Mouse (Mus musculus) limb, embryonic 15.5 days (tissue): ENCODE results near the gene G0s2. TPM values are rescaled to one million over a fixed set of nuclear protein-coding genes. Genes with fewer than 3 reads are reported as not detected.

Experiments
- ATAC-seq: fragments of 200-750 bp; cut with Nextera tagmentation; 2 replicates; pipeline ENCODE4 v1.8.0; 2017; ENCODE audit warnings: low read depth, moderate TSS enrichment; ENCODE audit not compliant: insufficient number of reproducible peaks, low FRiP score, low TSS enrichment
- H3K27ac ChIP-seq: fragments of 300-500 bp; sonication (generic); 2 replicates; pipeline ENCODE4 v1.5.1; 2015; ENCODE audit warnings: moderate library complexity, mild to moderate bottlenecking, inconsistent platforms
- H3K27me3 ChIP-seq: fragments of 300-500 bp; sonication (generic); 2 replicates; pipeline ENCODE4 v1.6.1; 2015; ENCODE audit warnings: inconsistent platforms
- H3K36me3 ChIP-seq: fragments of 300-500 bp; sonication (generic); 2 replicates; pipeline ENCODE4 v1.6.1; 2015; ENCODE audit warnings: inconsistent platforms
- H3K4me1 ChIP-seq: fragments of 300-500 bp; sonication (generic); 2 replicates; pipeline ENCODE4 v1.6.1; 2015; ENCODE audit warnings: inconsistent platforms
- H3K4me2 ChIP-seq: fragments of 300-500 bp; sonication (generic); 2 replicates; pipeline ENCODE4 v1.6.1; 2015; ENCODE audit warnings: mild to moderate bottlenecking, inconsistent platforms
- H3K4me3 ChIP-seq: fragments of 300-500 bp; sonication (generic); 2 replicates; pipeline ENCODE4 v1.5.1; 2015; ENCODE audit warnings: mild to moderate bottlenecking, inconsistent platforms
- H3K9ac ChIP-seq: fragments of 300-500 bp; sonication (generic); 2 replicates; pipeline ENCODE4 v1.6.1; 2015; ENCODE audit warnings: inconsistent platforms
- H3K9me3 ChIP-seq: fragments of 300-500 bp; sonication (generic); 2 replicates; pipeline ENCODE4 v1.6.1; 2016; ENCODE audit warnings: inconsistent platforms
- WGBS: fragments of 180-500 bp; shearing (Covaris S2); methylation state at CpG from one replicate; pipeline ENCODE4 v1.1.7; 2015; 5-methylcytosine and 5-hydroxymethylcytosine counted together
- polyA plus RNA-seq: library from polyadenylated mRNA; unstranded; fragments of >200 nt; fragmentation: Nextera tagmentation; extraction: Ambion mirVana; gene quantifications from 2 replicates; pipeline ENCODE4 v1.2.1, GENCODE M21; 2015

The G0s2 gene
- polyA plus RNA-seq, 1 experiment from 2014 or later = 26.5 TPM

DNA sequence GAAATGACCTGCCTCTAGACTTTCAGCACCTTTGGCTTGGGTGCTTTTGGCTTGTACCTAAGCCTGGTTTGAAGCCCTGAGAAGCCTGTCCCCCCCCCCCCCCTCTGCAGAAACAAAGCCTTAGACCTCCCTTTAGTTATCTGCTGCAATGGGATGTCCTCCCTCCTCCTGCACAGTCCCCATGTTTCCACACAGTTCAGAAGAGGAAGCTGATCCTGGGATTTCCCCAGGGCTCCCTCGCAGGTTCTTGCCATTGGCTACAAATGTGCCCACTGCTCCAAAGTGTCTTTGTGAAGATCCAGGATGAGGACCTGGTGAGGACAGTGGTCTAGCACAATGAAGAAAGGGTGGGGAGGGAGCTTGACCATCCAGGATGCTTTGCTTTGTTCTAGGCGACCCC is 30.1 kb upstream of the G0s2 start:
- no peaks in the 10 kb centered on the region for H3K9me3 ChIP-seq
- no peak overlapping the region for H3K27ac ChIP-seq
- no peaks in the 10 kb centered on the region for H3K27me3 ChIP-seq
- no peaks in the 10 kb centered on the region for H3K36me3 ChIP-seq
- peaks cover 11% of the 10 kb centered on the region; the same call in 1 of the 2 replicates for H3K4me1 ChIP-seq
- no peak overlapping the region for H3K4me3 ChIP-seq
- 69% methylated on average over 2 of the region's 2 CpGs for WGBS
- no peak for ATAC-seq
- H3K4me2 ChIP-seq = no peak overlapping the region
- no peak overlapping the region for H3K9ac ChIP-seq

DNA sequence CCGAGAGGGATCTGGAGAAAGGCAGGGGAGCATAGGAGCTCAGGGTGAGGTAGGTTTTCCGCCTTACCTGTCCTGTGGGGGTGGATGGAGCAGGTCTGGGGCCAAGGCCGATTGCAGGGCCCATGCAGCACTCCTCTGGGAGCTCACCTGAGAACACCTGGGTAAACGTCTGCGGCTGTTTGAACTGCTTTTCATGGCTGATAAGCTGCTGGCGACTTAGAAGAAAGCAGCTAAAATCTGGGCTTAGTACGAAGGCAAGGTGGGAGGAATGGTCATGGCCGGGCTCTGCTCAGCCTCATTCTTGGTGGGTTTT is 29.0 kb upstream of the G0s2 start:
- Histone ChIP-seq H3K4me2 (0 out of 2 replicates have a peak overlapping the region, but pooled peaks have one; percentile 6), H3K27me3 (no peaks in the 10 kb centered on the region), H3K4me3 (peak overlapping the region; percentile 11; the same call in 1 of the 2 replicates), H3K9me3 (no peaks in the 10 kb centered on the region), H3K36me3 (no peaks in the 10 kb centered on the region), H3K27ac (no peak overlapping the region), H3K9ac (no peak overlapping the region), H3K4me1 (peaks cover 11% of the 10 kb centered on the region; the same call in 1 of the 2 replicates)
- ATAC-seq = no peak
- WGBS = 48% methylated on average over 8 of the region's 8 CpGs

DNA sequence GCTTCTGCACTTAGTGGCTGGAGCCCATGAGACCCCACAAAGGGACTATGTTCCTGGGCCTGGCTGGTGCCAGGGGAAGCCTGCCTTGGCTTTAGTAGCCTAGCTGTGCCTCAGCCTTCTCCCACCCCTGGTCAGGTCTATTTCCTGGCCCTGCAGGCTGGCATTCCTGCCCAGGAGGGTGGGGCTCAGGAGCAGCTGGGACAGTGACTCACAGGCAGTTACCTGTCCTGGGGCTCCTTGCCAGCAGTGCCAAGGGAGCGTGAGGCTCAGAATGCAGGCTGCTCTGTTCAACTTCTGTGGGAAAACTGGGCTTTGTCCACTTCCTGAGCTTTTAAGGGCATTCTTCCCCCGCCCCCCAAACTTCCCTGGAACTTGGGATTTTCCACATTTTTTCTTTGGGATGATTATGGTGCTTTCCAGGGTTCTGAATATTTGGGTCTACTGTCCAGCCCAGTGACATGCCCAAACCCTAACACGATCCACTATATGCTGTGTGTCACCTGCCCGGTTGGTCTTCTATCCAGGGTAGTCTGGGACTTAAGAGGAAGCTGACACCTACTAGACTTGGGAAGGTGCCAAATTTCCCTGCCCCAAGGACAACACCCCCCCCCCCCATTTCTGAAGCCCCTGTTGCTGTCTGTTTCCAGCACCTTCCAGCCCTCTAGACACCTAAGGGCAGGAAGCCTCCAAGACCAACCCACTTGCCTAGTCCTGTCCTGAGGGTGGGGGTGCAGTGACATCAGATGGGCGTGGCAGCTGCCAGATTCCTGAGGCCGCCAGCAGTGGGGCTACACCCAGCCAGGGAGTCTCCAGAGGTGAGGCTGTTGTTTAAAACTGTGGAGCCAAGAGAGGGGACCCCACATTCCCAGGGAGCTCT is 28.4 kb upstream of the G0s2 start:
- WGBS = 49% methylated on average over 6 of the region's 6 CpGs
- no peak overlapping the region for H3K27ac ChIP-seq
- 0 out of 2 replicates have a peak overlapping the region, but pooled peaks have one; percentile 6 for H3K4me2 ChIP-seq
- ATAC-seq = peak; percentile 71
- H3K9me3 ChIP-seq = no peaks in the 10 kb centered on the region
- peak overlapping the region; percentile 11; the same call in 1 of the 2 replicates for H3K4me3 ChIP-seq
- H3K27me3 ChIP-seq = no peaks in the 10 kb centered on the region
- no peak overlapping the region for H3K9ac ChIP-seq
- H3K36me3 ChIP-seq = no peaks in the 10 kb centered on the region
- H3K4me1 ChIP-seq = peaks cover 11% of the 10 kb centered on the region; the same call in 1 of the 2 replicates

DNA sequence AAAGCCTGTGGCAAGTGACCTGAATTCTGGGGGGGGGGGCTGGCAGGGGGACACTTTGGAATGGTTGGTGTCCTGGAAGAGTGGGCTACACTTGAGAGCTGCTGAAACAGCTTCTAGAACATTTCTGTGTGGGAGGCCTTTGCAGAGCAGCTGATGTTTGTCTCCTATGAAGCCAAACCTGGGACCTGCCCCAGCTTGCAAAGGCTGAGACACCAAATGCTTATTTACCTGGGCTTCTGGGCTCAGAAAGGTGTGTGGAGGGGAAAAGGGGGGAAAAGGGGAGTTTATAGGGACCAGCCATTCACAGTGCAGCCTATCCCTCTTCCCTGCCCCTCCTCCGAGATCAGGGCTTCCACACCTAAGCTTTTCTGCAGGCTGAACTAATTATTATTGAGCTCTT is 27.0 kb upstream of the G0s2 start:
- no peaks in the 10 kb centered on the region for H3K27me3 ChIP-seq
- 35% methylated on average over 1 of the region's 1 CpGs for WGBS
- no peak overlapping the region for H3K9ac ChIP-seq
- no peaks in the 10 kb centered on the region for H3K9me3 ChIP-seq
- no peak overlapping the region for H3K4me2 ChIP-seq
- ATAC-seq = no peak
- no peaks in the 10 kb centered on the region for H3K36me3 ChIP-seq
- peaks cover 11% of the 10 kb centered on the region; the same call in 1 of the 2 replicates for H3K4me1 ChIP-seq
- H3K27ac ChIP-seq = no peak overlapping the region
- no peak overlapping the region for H3K4me3 ChIP-seq

DNA sequence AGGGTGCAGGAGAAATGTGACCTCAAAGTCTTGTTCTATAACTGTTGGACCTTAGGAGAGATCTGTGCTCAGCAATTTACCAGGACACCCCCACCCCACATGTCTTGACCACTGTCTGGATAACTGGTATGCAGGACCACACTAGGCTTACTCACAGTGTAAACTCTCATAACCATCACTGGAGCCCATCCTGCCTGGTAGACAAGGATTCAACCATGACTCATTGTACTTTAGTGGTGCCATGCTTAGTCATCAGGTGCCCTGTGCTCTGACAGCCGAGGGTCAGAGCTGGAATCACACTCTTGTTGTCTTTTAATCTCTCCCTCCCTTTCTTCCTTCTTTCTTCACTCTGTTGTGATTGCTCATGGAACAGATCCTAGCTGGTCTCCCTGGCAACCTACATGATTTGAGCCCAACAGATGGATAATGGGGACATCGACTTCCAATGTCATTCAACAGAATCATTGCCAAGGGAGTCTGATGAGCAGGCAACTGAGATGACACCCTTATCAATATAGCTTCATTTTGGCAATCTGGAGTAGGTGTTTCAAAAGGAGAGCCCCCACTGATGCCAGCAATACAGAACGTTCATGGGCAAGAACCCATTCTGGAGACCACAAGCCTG is 25.2 kb upstream of the G0s2 start:
- Histone ChIP-seq H3K27me3 (no peaks in the 10 kb centered on the region), H3K4me1 (peaks cover 11% of the 10 kb centered on the region; the same call in 1 of the 2 replicates), H3K27ac (no peak overlapping the region), H3K4me2 (no peak overlapping the region), H3K9ac (no peak overlapping the region), H3K4me3 (no peak overlapping the region), H3K36me3 (no peaks in the 10 kb centered on the region), H3K9me3 (no peaks in the 10 kb centered on the region)
- WGBS = 77% methylated on average over 3 of the region's 3 CpGs
- no peak for ATAC-seq

DNA sequence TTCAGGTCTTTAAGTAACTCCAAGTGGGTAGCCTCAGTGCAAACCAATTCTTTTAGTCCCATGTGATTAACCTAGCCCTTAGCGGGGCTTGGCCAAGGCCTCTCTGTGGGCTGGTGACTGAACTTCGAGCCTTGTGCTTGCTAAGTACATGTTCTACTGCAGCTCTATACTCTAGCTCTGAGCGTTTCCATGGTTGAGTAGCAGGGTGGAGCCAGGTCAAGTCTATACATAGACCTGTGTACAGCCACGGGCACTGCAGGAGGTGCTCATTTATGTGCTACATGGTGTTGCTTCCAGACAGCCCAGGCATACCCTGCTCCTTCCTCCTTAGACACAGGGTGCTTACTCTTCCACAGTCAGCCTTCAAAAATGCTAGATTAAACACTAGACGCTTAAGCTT is 22.9 kb upstream of the G0s2 start:
- Histone ChIP-seq H3K4me1 (no peaks in the 10 kb centered on the region), H3K9ac (no peak overlapping the region), H3K4me2 (no peak overlapping the region), H3K27ac (no peak overlapping the region), H3K9me3 (no peaks in the 10 kb centered on the region), H3K4me3 (no peak overlapping the region), H3K27me3 (no peaks in the 10 kb centered on the region), H3K36me3 (no peaks in the 10 kb centered on the region)
- 74% methylated on average over 5 of the region's 5 CpGs for WGBS
- ATAC-seq = no peak

DNA sequence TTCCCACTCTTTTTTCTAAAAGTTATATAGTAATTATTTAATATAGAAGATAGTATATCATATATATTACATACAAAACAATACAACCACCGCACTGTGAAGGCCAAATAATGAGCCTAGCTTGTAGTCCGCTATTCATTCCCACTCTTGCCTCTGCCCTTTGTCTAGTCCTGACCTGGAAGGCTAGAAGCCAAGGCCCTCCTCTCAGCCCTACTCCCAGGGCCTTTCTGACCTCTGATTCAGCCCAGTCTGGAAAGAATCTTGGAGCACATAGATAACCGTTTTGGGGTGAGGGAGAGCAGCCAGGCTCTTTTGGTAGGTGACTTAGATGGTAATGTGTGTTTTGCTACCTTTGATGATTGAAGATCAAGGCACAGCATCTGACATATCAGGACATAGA is 20.9 kb upstream of the G0s2 start:
- no peaks in the 10 kb centered on the region for H3K36me3 ChIP-seq
- no peak overlapping the region for H3K27ac ChIP-seq
- no peaks in the 10 kb centered on the region for H3K27me3 ChIP-seq
- no peaks in the 10 kb centered on the region for H3K9me3 ChIP-seq
- no peak overlapping the region for H3K9ac ChIP-seq
- no peaks in the 10 kb centered on the region for H3K4me1 ChIP-seq
- ATAC-seq = no peak
- H3K4me2 ChIP-seq = no peak overlapping the region
- 84% methylated on average over 3 of the region's 3 CpGs for WGBS
- H3K4me3 ChIP-seq = no peak overlapping the region

DNA sequence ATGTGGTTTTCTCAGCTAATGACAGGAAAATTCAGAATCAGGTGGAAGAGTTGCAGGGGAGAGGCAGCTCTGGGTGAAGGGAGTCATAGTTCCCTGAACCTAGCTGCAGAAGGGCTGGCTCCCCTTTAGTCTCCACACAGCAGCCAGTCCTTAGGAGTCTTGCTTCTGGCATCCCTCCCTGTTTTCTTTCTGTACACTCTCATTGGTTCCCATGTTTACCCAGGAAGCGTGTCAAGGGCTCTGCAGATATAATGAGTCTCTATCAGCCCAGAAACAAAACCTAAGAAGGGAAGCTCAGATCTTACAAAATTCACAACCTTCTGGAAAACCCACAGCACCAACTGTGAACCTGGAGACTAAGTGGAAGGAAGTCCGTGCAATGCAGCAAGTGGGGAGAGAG is 20.0 kb upstream of the G0s2 start:
- no peak overlapping the region for H3K4me2 ChIP-seq
- no peak overlapping the region for H3K4me3 ChIP-seq
- no peak overlapping the region for H3K9ac ChIP-seq
- H3K4me1 ChIP-seq = no peaks in the 10 kb centered on the region
- no peaks in the 10 kb centered on the region for H3K27me3 ChIP-seq
- H3K36me3 ChIP-seq = no peaks in the 10 kb centered on the region
- 55% methylated on average over 2 of the region's 2 CpGs for WGBS
- no peak overlapping the region for H3K27ac ChIP-seq
- ATAC-seq = no peak
- H3K9me3 ChIP-seq = no peaks in the 10 kb centered on the region

DNA sequence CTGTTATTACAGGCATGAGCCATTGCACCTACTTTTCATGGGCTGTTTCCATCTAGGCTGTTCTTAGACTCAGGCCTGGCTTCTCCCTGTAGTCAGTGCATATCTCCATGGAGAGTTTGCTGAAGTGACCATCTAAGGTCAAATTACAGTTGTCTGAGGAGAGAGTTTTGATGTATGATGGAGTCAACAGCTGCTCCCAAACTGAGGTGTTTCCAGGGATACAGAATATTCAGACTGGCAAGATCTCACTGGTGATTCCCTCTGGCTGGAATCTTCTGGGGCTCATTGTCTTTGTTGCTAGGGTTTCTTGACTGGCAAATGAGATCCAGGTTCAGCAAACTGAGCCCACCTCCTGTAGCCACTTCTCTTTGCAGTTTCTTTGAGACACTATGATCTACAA is 17.7 kb upstream of the G0s2 start:
- H3K27me3 ChIP-seq = no peaks in the 10 kb centered on the region
- H3K4me1 ChIP-seq = no peaks in the 10 kb centered on the region
- H3K4me2 ChIP-seq = no peak overlapping the region
- no peak overlapping the region for H3K9ac ChIP-seq
- no peak overlapping the region for H3K27ac ChIP-seq
- ATAC-seq = no peak
- H3K9me3 ChIP-seq = no peaks in the 10 kb centered on the region
- H3K36me3 ChIP-seq = no peaks in the 10 kb centered on the region
- H3K4me3 ChIP-seq = no peak overlapping the region

DNA sequence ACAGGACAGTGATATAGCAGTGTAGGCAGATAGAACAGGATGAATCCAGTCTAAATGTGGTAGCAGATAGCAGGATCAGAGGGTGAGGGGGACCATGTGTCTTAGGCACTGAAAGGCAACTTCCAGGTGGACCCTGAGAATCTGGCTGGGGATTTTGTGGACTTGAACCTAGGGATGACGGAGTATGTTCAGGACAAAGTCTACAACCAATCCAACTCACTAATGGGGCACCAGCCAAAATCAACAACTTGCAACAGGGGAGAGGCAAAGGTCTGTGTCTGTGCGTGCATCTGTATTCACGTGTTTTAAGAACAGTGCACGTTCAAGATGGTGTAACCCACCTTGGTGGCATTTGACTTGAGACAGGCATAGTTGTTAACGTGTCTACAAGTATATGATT is 16.9 kb upstream of the G0s2 start:
- no peaks in the 10 kb centered on the region for H3K9me3 ChIP-seq
- 83% methylated on average over 5 of the region's 5 CpGs for WGBS
- no peaks in the 10 kb centered on the region for H3K36me3 ChIP-seq
- no peak overlapping the region for H3K4me3 ChIP-seq
- no peak overlapping the region for H3K9ac ChIP-seq
- H3K4me1 ChIP-seq = no peaks in the 10 kb centered on the region
- no peaks in the 10 kb centered on the region for H3K27me3 ChIP-seq
- H3K4me2 ChIP-seq = no peak overlapping the region
- ATAC-seq = no peak
- no peak overlapping the region for H3K27ac ChIP-seq

DNA sequence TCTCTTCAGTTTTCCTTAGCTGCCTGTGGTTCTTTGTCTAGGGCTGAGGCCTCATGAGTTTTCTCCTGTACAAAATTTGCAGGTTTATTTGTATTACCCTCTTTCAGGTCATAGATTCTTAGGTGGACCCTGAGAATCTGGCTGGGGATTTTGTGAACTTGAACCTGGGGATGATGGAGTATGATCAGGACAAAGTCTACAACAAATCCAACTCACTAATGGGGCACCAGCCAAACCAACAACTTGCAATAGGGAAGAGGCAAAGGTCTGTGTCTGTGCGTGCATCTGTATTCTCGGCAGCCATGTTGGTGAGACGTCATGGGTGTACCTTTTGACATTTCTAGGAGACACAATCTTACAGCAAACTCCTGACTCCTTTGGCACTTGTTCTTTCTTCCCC is 16.1 kb upstream of the G0s2 start:
- Histone ChIP-seq H3K4me1 (no peaks in the 10 kb centered on the region), H3K27ac (no peak overlapping the region), H3K9ac (no peak overlapping the region), H3K4me2 (no peak overlapping the region), H3K4me3 (no peak overlapping the region), H3K9me3 (no peaks in the 10 kb centered on the region), H3K27me3 (no peaks in the 10 kb centered on the region), H3K36me3 (no peaks in the 10 kb centered on the region)
- WGBS = 88% methylated on average over 3 of the region's 3 CpGs
- no peak for ATAC-seq

DNA sequence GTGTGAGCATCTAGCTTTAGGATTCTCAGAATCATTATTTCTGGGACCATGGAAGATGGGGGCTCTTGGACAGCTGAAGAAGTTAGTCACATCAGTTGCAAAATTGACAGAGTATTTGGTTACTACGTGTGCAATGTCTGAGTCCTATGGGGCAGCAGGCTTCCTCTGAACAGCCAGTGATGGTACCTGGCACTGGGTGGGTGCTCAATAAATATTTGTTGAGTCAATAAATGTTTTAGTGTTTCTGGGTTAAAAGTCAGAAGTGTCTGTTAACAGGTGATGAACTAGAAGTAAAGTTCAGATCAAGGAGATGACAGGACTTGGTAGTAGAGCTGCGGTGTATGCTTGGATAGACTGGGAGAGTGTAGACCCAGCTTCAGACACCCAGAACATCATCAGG is 14.6 kb upstream of the G0s2 start:
- Histone ChIP-seq H3K36me3 (no peaks in the 10 kb centered on the region), H3K27ac (no peak overlapping the region), H3K4me1 (no peaks in the 10 kb centered on the region), H3K4me3 (no peak overlapping the region), H3K27me3 (no peaks in the 10 kb centered on the region), H3K9ac (no peak overlapping the region), H3K4me2 (no peak overlapping the region), H3K9me3 (no peaks in the 10 kb centered on the region)
- 85% methylated on average over 2 of the region's 2 CpGs for WGBS
- ATAC-seq = no peak
